Mouse (Mus musculus) liver, embryonic 14.5 days (tissue): ENCODE data around the gene Pnlip. TPM values are rescaled to one million over a fixed set of nuclear protein-coding genes. Genes with fewer than 3 reads are reported as not detected.

Experiments used
- ATAC-seq: fragments of 200-750 bp; cut with Nextera tagmentation; 2 replicates; pipeline ENCODE4 v1.8.0; 2017; ENCODE audit warnings: moderate number of reproducible peaks, mild to moderate bottlenecking, moderate library complexity; ENCODE audit not compliant: insufficient read depth
- DNase-seq, 3 experiments: peaks; one replicate each; pipeline ENCODE4 v3.0.0-alpha.2; 2012 to 2013; ENCODE audit warnings: low read depth in 3 of 3, low spot score in 3 of 3
- H3K27ac ChIP-seq: fragments of 300-500 bp; sonication (generic); 2 replicates; pipeline ENCODE4 v1.5.1; 2014; ENCODE audit warnings: moderate library complexity, mild to moderate bottlenecking, control low read depth, inconsistent platforms
- H3K27me3 ChIP-seq: fragments of 300-500 bp; sonication (generic); 2 replicates; pipeline ENCODE4 v1.6.1; 2014; ENCODE audit warnings: mild to moderate bottlenecking, low read length, moderate library complexity; ENCODE audit not compliant: control insufficient read depth, insufficient read depth
- H3K36me3 ChIP-seq: fragments of 300-500 bp; sonication (generic); replicated peaks from 2 replicates; pipeline ENCODE4 v1.6.1; 2014; ENCODE audit warnings: low read depth; ENCODE audit not compliant: control insufficient read depth, insufficient read depth
- H3K4me1 ChIP-seq, 2 experiments: fragments of 200-500 bp in 1 of 2; fragments of 300-500 bp in 1 of 2; sonication (generic) in 1 of 2; replicated peaks; 2 replicates each; pipeline ENCODE4 v1.6.1; 2012 to 2014; ENCODE audit warnings: antibody characterized with exemption in 1 of 2, inconsistent platforms in 1 of 2, low read length in 1 of 2; ENCODE audit not compliant: control insufficient read depth in 2 of 2, insufficient read depth in 2 of 2
- H3K4me2 ChIP-seq: fragments of 300-500 bp; sonication (generic); 2 replicates; pipeline ENCODE4 v1.6.1; 2014; ENCODE audit warnings: low read depth, mild to moderate bottlenecking, control low read depth, moderate library complexity
- H3K4me3 ChIP-seq, 2 experiments: fragments of 200-500 bp in 1 of 2; fragments of 300-500 bp in 1 of 2; sonication (generic) in 1 of 2; 2 replicates each; pipeline ENCODE4 v1.5.1; 2012 to 2014; ENCODE audit warnings: low read depth in 2 of 2, low read length in 2 of 2, mild to moderate bottlenecking in 2 of 2, control low read depth in 1 of 2, inconsistent platforms in 1 of 2, moderate library complexity in 1 of 2; ENCODE audit not compliant: insufficient read depth in 1 of 2
- H3K9ac ChIP-seq: fragments of 300-500 bp; sonication (generic); replicated peaks from 2 replicates; pipeline ENCODE4 v1.6.1; 2014; ENCODE audit warnings: mild to moderate bottlenecking, control low read depth, moderate library complexity
- H3K9me3 ChIP-seq: fragments of 300-500 bp; sonication (generic); 2 replicates; pipeline ENCODE4 v1.6.1; 2016; ENCODE audit warnings: low read length, mixed read lengths; ENCODE audit not compliant: control insufficient read depth
- CTCF ChIP-seq: IDR thresholded peaks from 2 replicates; pipeline ENCODE4 v1.5.1; 2016; ENCODE audit warnings: antibody characterized with exemption, low read depth, control low read depth
- EP300 ChIP-seq: IDR thresholded peaks from 2 replicates; pipeline ENCODE4 v1.6.1; 2016; ENCODE audit warnings: antibody characterized with exemption, low read depth
- WGBS: fragments of 180-500 bp; shearing (Covaris S2); extraction: QIAGEN DNeasy Blood & Tissue Kit; methylation state at CpG from one replicate; pipeline ENCODE4 v1.1.7; 2014; ENCODE audit not compliant: insufficient replicate concordance; 5-methylcytosine and 5-hydroxymethylcytosine counted together
- polyA plus RNA-seq, 2 experiments: library from polyadenylated mRNA; depleted of rRNA in 1 of 2; stranded (reverse) in 1 of 2; unstranded in 1 of 2; fragments of >200 nt; fragmentation: Nextera tagmentation in 1 of 2; extraction: Ambion mirVana in 1 of 2; gene quantifications; 2 replicates each; pipeline versions ENCODE4 v1.2.1 to v1.2.3; 2012 to 2014

Pnlip gene
- polyA plus RNA-seq (2012; rRNA removed) = not detected in 2 replicates
- not detected in 2 replicates for polyA plus RNA-seq (2014; fragmentation: Nextera tagmentation; extraction: Ambion mirVana)

DNA sequence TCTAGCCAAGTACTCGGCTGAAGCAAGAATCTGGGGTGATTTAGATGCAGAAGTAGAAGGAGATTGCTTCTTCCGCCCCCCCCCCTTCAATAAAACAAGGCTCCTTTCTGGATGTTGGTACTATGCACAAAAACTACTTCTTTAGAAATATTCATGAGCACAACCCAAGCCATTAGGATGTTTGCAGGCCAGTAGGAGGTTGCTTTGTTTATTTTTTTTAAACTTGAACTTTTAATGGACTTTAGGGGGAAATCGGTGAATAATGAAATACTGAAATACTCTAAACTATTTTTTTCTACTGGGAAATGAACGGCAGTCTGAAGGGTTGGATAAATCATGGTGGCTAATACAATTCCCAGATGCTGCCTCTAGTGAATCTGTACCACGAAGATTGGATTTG lies at the start of gene Pnlip:
Gene Pnlip, plus strand, starts transcription at position 301 of the 400 bp plus-strand sequence.
- Histone ChIP-seq H3K9me3 (no peaks in the 10 kb centered on the region), H3K4me3 (no peak within 1 kb of the TSS), H3K4me1 (no peaks in the 10 kb centered on the region), H3K27ac (no peak within 1 kb of the TSS), H3K4me2 (no peak within 1 kb of the TSS), H3K27me3 (no peaks in the 10 kb centered on the region), H3K36me3 (no peaks in the 10 kb centered on the region), H3K9ac (no peak within 1 kb of the TSS)
- DNase-seq (no peak), ATAC-seq (no peak)
- no peak for TF ChIP-seq EP300
- TF ChIP-seq CTCF = no peak
- WGBS = 65% methylated on average over 5 of the region's 5 CpGs

- Histone ChIP-seq H3K4me2 (no peak overlapping the region), H3K27me3 (no peaks in the 10 kb centered on the region), H3K4me1 (no peaks in the 10 kb centered on the region), H3K9ac (no peak overlapping the region), H3K27ac (no peak overlapping the region), H3K9me3 (no peaks in the 10 kb centered on the region), H3K4me3 (no peak overlapping the region), H3K36me3 (no peaks in the 10 kb centered on the region)
- 52% methylated on average over 1 of the region's 1 CpGs for WGBS
- no peak for TF ChIP-seq CTCF
- no peak for TF ChIP-seq EP300
- DNase-seq (no peak), ATAC-seq (no peak)
Observed at GRCm38 (mm10) chr19:58609716-58610115, 42.6 kb upstream of the Pnlip start.

DNA sequence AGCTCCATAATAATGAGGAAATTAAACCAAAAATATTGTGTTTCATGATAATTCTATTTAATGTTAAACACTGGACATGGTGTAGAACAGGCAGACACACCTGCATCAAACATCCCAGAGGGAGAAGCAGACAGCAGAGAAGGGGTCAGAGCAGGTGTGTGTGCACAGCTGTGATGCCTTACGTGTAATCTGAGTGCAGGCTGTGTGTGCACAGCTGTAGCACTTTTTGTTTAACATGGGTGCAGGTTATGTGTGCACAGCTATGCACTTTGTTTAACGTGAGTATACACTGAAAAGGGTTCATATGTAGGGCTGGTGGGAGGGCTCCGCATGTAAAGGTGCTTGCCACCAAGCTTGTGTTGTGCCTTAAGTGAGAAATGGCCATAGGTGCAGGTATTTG lies 39.6 kb upstream of the Pnlip start:
- WGBS = 56% methylated on average over 3 of the region's 3 CpGs
- Histone ChIP-seq H3K9ac (no peak overlapping the region), H3K9me3 (no peaks in the 10 kb centered on the region), H3K27me3 (no peaks in the 10 kb centered on the region), H3K4me1 (no peaks in the 10 kb centered on the region), H3K4me2 (no peak overlapping the region), H3K4me3 (no peak overlapping the region), H3K27ac (no peak overlapping the region), H3K36me3 (no peaks in the 10 kb centered on the region)
- no peak for ATAC-seq
- DNase-seq = no peak
- TF ChIP-seq EP300 (no peak), CTCF (no peak)

- Histone ChIP-seq H3K4me2 (no peak overlapping the region), H3K27ac (no peak overlapping the region), H3K9me3 (no peaks in the 10 kb centered on the region), H3K4me1 (no peaks in the 10 kb centered on the region), H3K36me3 (no peaks in the 10 kb centered on the region), H3K9ac (no peak overlapping the region), H3K4me3 (no peak overlapping the region), H3K27me3 (no peaks in the 10 kb centered on the region)
- ATAC-seq (no peak), DNase-seq (no peak)
- no peak for TF ChIP-seq CTCF
- TF ChIP-seq EP300 = no peak
- 59% methylated on average over 7 of the region's 7 CpGs for WGBS
Observed at GRCm38 (mm10) chr19:58616606-58617005, 35.7 kb upstream of the Pnlip start.

GRCm38 (mm10) chr19:58620661-58621060 lies 31.6 kb upstream of the Pnlip start:
- DNase-seq (no peak), ATAC-seq (no peak)
- H3K4me2 ChIP-seq = no peak overlapping the region
- no peak overlapping the region for H3K9ac ChIP-seq
- no peak overlapping the region for H3K27ac ChIP-seq
- no peak overlapping the region for H3K4me3 ChIP-seq
- no peaks in the 10 kb centered on the region for H3K36me3 ChIP-seq
- no peaks in the 10 kb centered on the region for H3K9me3 ChIP-seq
- H3K4me1 ChIP-seq = no peaks in the 10 kb centered on the region
- WGBS = 63% methylated on average over 3 of the region's 3 CpGs
- no peaks in the 10 kb centered on the region for H3K27me3 ChIP-seq
- TF ChIP-seq EP300 (no peak), CTCF (no peak)
